Mouse (Mus musculus): Measurements from ENCODE around the gene Ap1g1. TPM values are rescaled to one million over a fixed set of nuclear protein-coding genes. Genes with fewer than 3 reads are reported as not detected.

Ap1g1 gene
- polyA plus RNA-seq, 1 experiment from 2014 or later = 42.5 TPM

DNA sequence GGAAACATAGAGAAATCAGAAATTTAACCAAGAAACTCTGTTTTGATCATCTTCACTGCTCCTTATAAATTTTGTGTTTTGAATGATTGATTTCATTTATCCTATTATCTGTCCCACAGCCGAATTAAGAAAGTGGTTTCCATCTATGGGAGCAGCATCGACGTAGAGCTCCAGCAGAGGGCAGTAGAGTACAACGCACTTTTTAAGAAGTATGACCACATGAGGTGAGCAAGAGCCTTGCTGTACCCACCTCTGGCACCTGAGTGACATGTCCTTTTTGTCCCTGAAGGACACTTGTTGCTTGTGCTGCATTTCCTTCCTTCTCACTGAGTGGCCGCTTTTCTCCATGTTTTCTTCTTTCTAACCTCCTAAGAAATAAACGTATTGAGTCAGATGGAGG lies 75.1 kb downstream of the Ap1g1 start:
- peaks cover 9% of the 10 kb centered on the region for H3K36me3 ChIP-seq (replicated peaks; ENCODE audit: control insufficient read depth, insufficient read depth, low read depth, low read length)

GRCm38 (mm10) chr8:109854522-109854921 lies 76.2 kb downstream of the Ap1g1 start:
- Histone ChIP-seq H3K9me3 (replicated peaks; ENCODE audit: control insufficient read depth, low read length) (no peaks in the 10 kb centered on the region), H3K27me3 (ENCODE audit: control insufficient read depth, insufficient read depth, low read length) (no peaks in the 10 kb centered on the region), H3K36me3 (replicated peaks; ENCODE audit: control insufficient read depth, insufficient read depth, low read depth, low read length) (peaks cover 6% of the 10 kb centered on the region), H3K4me2 (ENCODE audit: low read depth, low read length) (no peak overlapping the region), H3K4me3 (ENCODE audit: low read depth, low read length) (no peak overlapping the region), H3K4me1 (ENCODE audit: control insufficient read depth, insufficient read depth, low read length) (no peaks in the 10 kb centered on the region), H3K9ac (replicated peaks; ENCODE audit: low read length) (no peak overlapping the region), H3K27ac (replicated peaks; ENCODE audit: low read depth, low read length) (no peak overlapping the region)
- 90% methylated on average over 4 of the region's 4 CpGs for WGBS
- DNase-seq (ENCODE audit: low spot score) = no peak
- ATAC-seq (replicated peaks; ENCODE audit: insufficient number of reproducible peaks, low FRiP score, low TSS enrichment, low read depth) = no peak

More for the DNA sequence above, 75.1 kb downstream of the Ap1g1 start:
- ATAC-seq (replicated peaks; ENCODE audit: insufficient number of reproducible peaks, low FRiP score, low TSS enrichment, low read depth) (no peak), DNase-seq (ENCODE audit: low spot score) (peak; percentile 78)
- no peak overlapping the region for H3K4me3 ChIP-seq (ENCODE audit: low read depth, low read length)
- no peak overlapping the region for H3K27ac ChIP-seq (replicated peaks; ENCODE audit: low read depth, low read length)
- no peaks in the 10 kb centered on the region for H3K27me3 ChIP-seq (ENCODE audit: control insufficient read depth, insufficient read depth, low read length)
- no peak overlapping the region for H3K4me2 ChIP-seq (ENCODE audit: low read depth, low read length)
- H3K4me1 ChIP-seq (ENCODE audit: control insufficient read depth, insufficient read depth, low read length) = no peaks in the 10 kb centered on the region
- WGBS = 48% methylated on average over 6 of the region's 6 CpGs
- H3K9ac ChIP-seq (replicated peaks; ENCODE audit: low read length) = no peak overlapping the region
- no peaks in the 10 kb centered on the region for H3K9me3 ChIP-seq (replicated peaks; ENCODE audit: control insufficient read depth, low read length)

GRCm38 (mm10) chr8:109855451-109855850 lies 77.1 kb downstream of the Ap1g1 start:
- no peak overlapping the region for H3K4me2 ChIP-seq (ENCODE audit: low read depth, low read length)
- H3K9me3 ChIP-seq (replicated peaks; ENCODE audit: control insufficient read depth, low read length) = no peaks in the 10 kb centered on the region
- DNase-seq (ENCODE audit: low spot score) (no peak), ATAC-seq (replicated peaks; ENCODE audit: insufficient number of reproducible peaks, low FRiP score, low TSS enrichment, low read depth) (no peak)
- no peak overlapping the region for H3K4me3 ChIP-seq (ENCODE audit: low read depth, low read length)
- WGBS = 97% methylated on average over 6 of the region's 6 CpGs
- no peak overlapping the region for H3K9ac ChIP-seq (replicated peaks; ENCODE audit: low read length)
- H3K27ac ChIP-seq (replicated peaks; ENCODE audit: low read depth, low read length) = no peak overlapping the region
- H3K36me3 ChIP-seq (replicated peaks; ENCODE audit: control insufficient read depth, insufficient read depth, low read depth, low read length) = peaks cover 6% of the 10 kb centered on the region
- no peaks in the 10 kb centered on the region for H3K4me1 ChIP-seq (ENCODE audit: control insufficient read depth, insufficient read depth, low read length)
- H3K27me3 ChIP-seq (ENCODE audit: control insufficient read depth, insufficient read depth, low read length) = no peaks in the 10 kb centered on the region

GRCm38 (mm10) chr8:109863398-109863797 lies 85.0 kb downstream of the Ap1g1 start:
- DNase-seq (ENCODE audit: low spot score) (no peak), ATAC-seq (replicated peaks; ENCODE audit: insufficient number of reproducible peaks, low FRiP score, low TSS enrichment, low read depth) (no peak)
- no peak overlapping the region for H3K27ac ChIP-seq (replicated peaks; ENCODE audit: low read depth, low read length)
- no peak overlapping the region for H3K4me3 ChIP-seq (ENCODE audit: low read depth, low read length)
- H3K4me1 ChIP-seq (ENCODE audit: control insufficient read depth, insufficient read depth, low read length) = no peaks in the 10 kb centered on the region
- no peaks in the 10 kb centered on the region for H3K27me3 ChIP-seq (ENCODE audit: control insufficient read depth, insufficient read depth, low read length)
- H3K9me3 ChIP-seq (replicated peaks; ENCODE audit: control insufficient read depth, low read length) = no peaks in the 10 kb centered on the region
- WGBS = 83% methylated on average over 2 of the region's 2 CpGs
- no peak overlapping the region for H3K4me2 ChIP-seq (ENCODE audit: low read depth, low read length)
- no peak overlapping the region for H3K9ac ChIP-seq (replicated peaks; ENCODE audit: low read length)
- H3K36me3 ChIP-seq (replicated peaks; ENCODE audit: control insufficient read depth, insufficient read depth, low read depth, low read length) = no peaks in the 10 kb centered on the region; the same call in 1 of the 2 replicates

GRCm38 (mm10) chr8:109864798-109865197 lies 86.4 kb downstream of the Ap1g1 start:
- no peak for ATAC-seq (replicated peaks; ENCODE audit: insufficient number of reproducible peaks, low FRiP score, low TSS enrichment, low read depth)

GRCm38 (mm10) chr8:109865536-109865935 lies 87.2 kb downstream of the Ap1g1 start:
- H3K36me3 ChIP-seq (replicated peaks; ENCODE audit: control insufficient read depth, insufficient read depth, low read depth, low read length) = no peaks in the 10 kb centered on the region; the same call in 1 of the 2 replicates
- H3K9me3 ChIP-seq (replicated peaks; ENCODE audit: control insufficient read depth, low read length) = no peaks in the 10 kb centered on the region
- H3K27ac ChIP-seq (replicated peaks; ENCODE audit: low read depth, low read length) = no peak overlapping the region
- H3K27me3 ChIP-seq (ENCODE audit: control insufficient read depth, insufficient read depth, low read length) = no peaks in the 10 kb centered on the region
- 94% methylated on average over 4 of the region's 4 CpGs for WGBS
- ATAC-seq (replicated peaks; ENCODE audit: insufficient number of reproducible peaks, low FRiP score, low TSS enrichment, low read depth) (no peak), DNase-seq (ENCODE audit: low spot score) (no peak)
- no peak overlapping the region for H3K9ac ChIP-seq (replicated peaks; ENCODE audit: low read length)
- H3K4me3 ChIP-seq (ENCODE audit: low read depth, low read length) = no peak overlapping the region
- H3K4me2 ChIP-seq (ENCODE audit: low read depth, low read length) = no peak overlapping the region
- H3K4me1 ChIP-seq (ENCODE audit: control insufficient read depth, insufficient read depth, low read length) = no peaks in the 10 kb centered on the region

More at GRCm38 (mm10) chr8:109864798-109865197, 86.4 kb downstream of the Ap1g1 start:
- no peak for DNase-seq (ENCODE audit: low spot score)
- H3K9ac ChIP-seq (replicated peaks; ENCODE audit: low read length) = no peak overlapping the region
- no peak overlapping the region for H3K4me2 ChIP-seq (ENCODE audit: low read depth, low read length)
- H3K4me3 ChIP-seq (ENCODE audit: low read depth, low read length) = no peak overlapping the region
- no peaks in the 10 kb centered on the region; the same call in 1 of the 2 replicates for H3K36me3 ChIP-seq (replicated peaks; ENCODE audit: control insufficient read depth, insufficient read depth, low read depth, low read length)
- no peak overlapping the region for H3K27ac ChIP-seq (replicated peaks; ENCODE audit: low read depth, low read length)
- H3K27me3 ChIP-seq (ENCODE audit: control insufficient read depth, insufficient read depth, low read length) = no peaks in the 10 kb centered on the region
- no peaks in the 10 kb centered on the region for H3K9me3 ChIP-seq (replicated peaks; ENCODE audit: control insufficient read depth, low read length)
- WGBS = 90% methylated on average over 2 of the region's 2 CpGs
- no peaks in the 10 kb centered on the region for H3K4me1 ChIP-seq (ENCODE audit: control insufficient read depth, insufficient read depth, low read length)

DNA sequence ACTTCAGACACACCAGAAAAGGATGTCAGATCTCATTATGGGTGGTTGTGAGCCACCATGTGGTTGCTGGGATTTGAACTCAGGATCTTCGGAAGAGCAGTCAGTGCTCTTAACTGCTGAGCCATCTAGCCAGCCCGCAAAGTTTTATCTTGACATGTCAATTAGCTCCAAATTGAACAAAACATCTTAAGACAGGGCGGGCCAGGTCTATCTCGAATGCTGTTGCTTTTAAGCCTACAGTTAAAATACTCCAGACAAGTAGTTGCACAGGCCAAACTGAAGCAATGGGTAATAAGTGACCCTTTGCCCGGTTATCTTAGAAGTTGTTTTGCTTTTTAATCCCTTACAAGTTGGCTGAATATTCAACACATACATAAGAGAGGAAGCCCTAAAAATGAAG lies 88.3 kb downstream of the Ap1g1 start:
- Histone ChIP-seq H3K9ac (replicated peaks; ENCODE audit: low read length) (no peak overlapping the region), H3K4me3 (ENCODE audit: low read depth, low read length) (no peak overlapping the region), H3K27me3 (ENCODE audit: control insufficient read depth, insufficient read depth, low read length) (no peaks in the 10 kb centered on the region), H3K4me1 (ENCODE audit: control insufficient read depth, insufficient read depth, low read length) (no peaks in the 10 kb centered on the region), H3K9me3 (replicated peaks; ENCODE audit: control insufficient read depth, low read length) (no peaks in the 10 kb centered on the region), H3K4me2 (ENCODE audit: low read depth, low read length) (no peak overlapping the region), H3K36me3 (replicated peaks; ENCODE audit: control insufficient read depth, insufficient read depth, low read depth, low read length) (no peaks in the 10 kb centered on the region; the same call in 1 of the 2 replicates), H3K27ac (replicated peaks; ENCODE audit: low read depth, low read length) (no peak overlapping the region)
- DNase-seq (ENCODE audit: low spot score) = no peak
- 92% methylated on average over 5 of the region's 5 CpGs for WGBS
- no peak for ATAC-seq (replicated peaks; ENCODE audit: insufficient number of reproducible peaks, low FRiP score, low TSS enrichment, low read depth)

GRCm38 (mm10) chr8:109868003-109868679 lies 89.8 kb downstream of the Ap1g1 start, which contains the start of gene Phlpp2:
Phlpp2 (plus strand) TSS chr8:109868542.
- ATAC-seq (replicated peaks; ENCODE audit: insufficient number of reproducible peaks, low FRiP score, low TSS enrichment, low read depth) (peak; percentile 97), DNase-seq (ENCODE audit: low spot score) (peak; percentile 96)
- no peaks in the 10 kb centered on the region for H3K9me3 ChIP-seq (replicated peaks; ENCODE audit: control insufficient read depth, low read length)
- no peaks in the 10 kb centered on the region for H3K4me1 ChIP-seq (ENCODE audit: control insufficient read depth, insufficient read depth, low read length)
- no peaks in the 10 kb centered on the region for H3K36me3 ChIP-seq (replicated peaks; ENCODE audit: control insufficient read depth, insufficient read depth, low read depth, low read length)
- H3K27me3 ChIP-seq (ENCODE audit: control insufficient read depth, insufficient read depth, low read length) = no peaks in the 10 kb centered on the region
- WGBS = 1% methylated on average over 25 of the region's 42 CpGs
- peak within 1 kb of the TSS; percentile 91 for H3K27ac ChIP-seq (replicated peaks; ENCODE audit: low read depth, low read length)
- peak within 1 kb of the TSS; percentile 81 for H3K4me2 ChIP-seq (ENCODE audit: low read depth, low read length)
- peak within 1 kb of the TSS; percentile 71 for H3K4me3 ChIP-seq (ENCODE audit: low read depth, low read length)
- H3K9ac ChIP-seq (replicated peaks; ENCODE audit: low read length) = peak within 1 kb of the TSS; percentile 82

Data from embryonic facial prominence, embryonic 11.5 days (tissue).